Mouse (Mus musculus) embryonic fibroblast, embryonic 13.5 days (primary cell): ENCODE data around the gene Thrb. TPM values are rescaled to one million over a fixed set of nuclear protein-coding genes. Genes with fewer than 3 reads are reported as not detected.

ENCODE experiments used
- H3K27ac ChIP-seq: 2 replicates; pipeline ENCODE4 v1.5.1; 2012; ENCODE audit warnings: low read length, control low read depth, inconsistent platforms; ENCODE audit not compliant: insufficient read depth
- H3K4me1 ChIP-seq: 2 replicates; pipeline ENCODE4 v1.6.1; 2011; ENCODE audit warnings: low read length; ENCODE audit not compliant: control insufficient read depth, insufficient read depth
- H3K4me3 ChIP-seq: 2 replicates; pipeline ENCODE4 v1.5.1; 2011; ENCODE audit warnings: mild to moderate bottlenecking, control low read depth, low read length; ENCODE audit not compliant: insufficient read depth
- CTCF ChIP-seq: IDR thresholded peaks from 2 replicates; pipeline ENCODE4 v1.5.1; 2011; ENCODE audit warnings: mild to moderate bottlenecking, control low read depth, low read length, moderate library complexity, borderline replicate concordance; ENCODE audit not compliant: insufficient read depth
- POLR2A ChIP-seq: IDR thresholded peaks from 2 replicates; pipeline ENCODE4 v1.6.1; 2011; ENCODE audit warnings: low read depth, mild to moderate bottlenecking, control low read depth, low read length, moderate library complexity
- polyA plus RNA-seq: library from polyadenylated mRNA; stranded (reverse); fragments of >200 nt; gene quantifications from 2 replicates; pipeline ENCODE4 v1.2.4, GENCODE M21; 2011; ENCODE audit warnings: low read depth; ENCODE audit not compliant: missing spikeins, insufficient read length

Thrb gene
- polyA plus RNA-seq, 1 experiment = 3.3 TPM

- Histone ChIP-seq H3K4me1 (no peaks in the 10 kb centered on the region), H3K27ac (no peak overlapping the region), H3K4me3 (no peak overlapping the region)
- no peak for TF ChIP-seq CTCF
- TF ChIP-seq POLR2A = no peak
Observed at GRCm38 (mm10) chr14:18029181-18029932, 369.3 kb downstream of the Thrb start.

DNA sequence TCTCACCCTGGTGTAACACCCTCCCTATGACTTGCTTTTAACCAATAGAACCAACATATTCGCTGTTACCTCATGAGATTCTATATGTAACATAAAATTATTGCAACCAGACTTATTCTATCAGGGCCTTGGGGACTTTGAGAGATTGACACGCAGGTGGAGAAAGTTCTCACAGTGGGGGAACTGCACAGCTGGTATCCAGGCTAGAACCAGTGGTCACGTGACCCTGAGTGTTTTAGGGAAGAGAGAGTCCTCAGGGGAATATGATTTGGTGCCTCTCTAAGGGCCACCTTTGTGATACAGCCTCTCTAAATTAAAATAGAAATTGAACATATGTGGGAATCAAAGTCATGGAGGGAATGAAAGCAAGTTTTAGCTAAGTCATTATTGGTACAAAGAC, 371.9 kb downstream of the Thrb start:
- Histone ChIP-seq H3K4me1 (no peaks in the 10 kb centered on the region), H3K27ac (no peak overlapping the region), H3K4me3 (no peak overlapping the region)
- no peak for TF ChIP-seq POLR2A
- TF ChIP-seq CTCF = no peak

DNA sequence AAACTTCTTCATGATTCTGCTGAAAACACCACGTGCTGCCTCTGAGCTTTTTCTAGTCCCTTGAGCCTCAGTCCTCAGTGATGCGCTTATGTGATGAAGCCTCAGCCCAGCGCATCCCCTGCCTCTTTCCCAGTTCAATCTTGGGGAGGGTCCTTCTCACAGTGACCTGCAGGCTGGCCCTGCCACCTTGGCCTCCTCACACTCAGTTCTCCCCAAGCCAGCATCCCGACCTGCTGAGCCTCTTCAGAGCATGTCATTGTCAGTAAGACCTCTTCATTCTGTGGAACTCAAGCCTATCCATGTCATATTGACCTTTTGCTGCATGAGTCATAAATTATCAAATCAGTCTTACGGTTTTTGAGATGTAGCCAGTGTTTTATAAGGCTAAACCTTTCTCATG, 376.5 kb downstream of the Thrb start:
- Histone ChIP-seq H3K4me1 (no peaks in the 10 kb centered on the region), H3K4me3 (no peak overlapping the region), H3K27ac (no peak overlapping the region)
- TF ChIP-seq CTCF = no peak
- TF ChIP-seq POLR2A = no peak

DNA sequence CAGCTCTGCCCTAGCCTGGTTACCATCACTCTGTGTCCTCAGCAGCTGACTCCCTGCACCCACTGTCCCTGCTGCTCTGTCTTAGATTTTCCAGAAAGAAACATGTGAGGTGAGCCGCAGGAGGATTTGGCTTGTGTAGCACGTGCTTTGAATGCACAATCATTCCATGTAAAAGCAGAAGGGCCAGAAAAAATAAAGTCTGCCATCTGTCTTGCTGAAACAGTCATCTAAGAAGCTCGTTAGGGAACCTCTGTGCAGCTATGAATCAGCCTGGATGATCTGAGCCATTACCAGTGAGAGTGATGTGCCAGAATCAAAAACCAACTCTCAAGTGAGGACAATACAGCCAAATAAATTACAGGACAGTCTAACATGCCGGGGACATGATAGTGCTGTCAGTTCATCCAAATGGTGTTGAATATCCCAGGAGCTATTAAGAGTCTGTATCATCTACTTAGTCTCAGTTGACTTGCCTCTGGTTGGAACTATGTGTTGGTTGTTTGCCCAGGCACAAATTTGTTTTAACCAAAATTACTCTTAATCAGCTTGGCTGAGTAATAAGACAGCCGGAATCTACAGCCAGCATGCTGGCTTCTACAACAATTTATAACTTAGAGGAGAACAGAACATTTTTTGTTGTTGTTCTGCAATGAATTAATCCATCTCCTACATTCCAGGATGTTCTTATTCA, 402.2 kb downstream of the Thrb start:
- no peak overlapping the region for H3K4me3 ChIP-seq
- no peak for TF ChIP-seq CTCF
- no peak for TF ChIP-seq POLR2A
- H3K4me1 ChIP-seq = no peaks in the 10 kb centered on the region
- peak overlapping the region; percentile 80 for H3K27ac ChIP-seq
